Mouse (Mus musculus) C2C12 (cell line): ENCODE measurements around the gene Gm45337.

Source experiments
- CEBPB ChIP-seq: IDR thresholded peaks from one replicate; pipeline ENCODE4 v1.6.1; 2011; ENCODE audit warnings: low read depth, mild to moderate bottlenecking, control low read depth, moderate library complexity
- CTCF ChIP-seq: IDR thresholded peaks from one replicate; pipeline ENCODE4 v1.5.1; 2011; ENCODE audit not compliant: control insufficient read depth, insufficient read depth, insufficient read length
- FOSL1 ChIP-seq: IDR thresholded peaks from one replicate; pipeline ENCODE4 v1.8.0; 2011; ENCODE audit warnings: mild to moderate bottlenecking, low read length; ENCODE audit not compliant: poor library complexity, insufficient read depth, severe bottlenecking
- MAX ChIP-seq: IDR thresholded peaks from one replicate; pipeline ENCODE4 v1.6.1; 2011; ENCODE audit warnings: mild to moderate bottlenecking, control low read depth
- MYOD1 ChIP-seq: IDR thresholded peaks from one replicate; pipeline ENCODE4 v1.6.1; 2011; ENCODE audit warnings: low read depth; ENCODE audit not compliant: control insufficient read depth, insufficient read length
- MYOG ChIP-seq: IDR thresholded peaks from one replicate; pipeline ENCODE4 v1.6.1; 2011; ENCODE audit not compliant: control insufficient read depth, insufficient read length; ENCODE audit errors: extremely low read depth
- USF1 ChIP-seq: IDR thresholded peaks from one replicate; pipeline ENCODE4 v1.6.1; 2011; ENCODE audit warnings: low read depth, mild to moderate bottlenecking, control low read depth, moderate library complexity

DNA sequence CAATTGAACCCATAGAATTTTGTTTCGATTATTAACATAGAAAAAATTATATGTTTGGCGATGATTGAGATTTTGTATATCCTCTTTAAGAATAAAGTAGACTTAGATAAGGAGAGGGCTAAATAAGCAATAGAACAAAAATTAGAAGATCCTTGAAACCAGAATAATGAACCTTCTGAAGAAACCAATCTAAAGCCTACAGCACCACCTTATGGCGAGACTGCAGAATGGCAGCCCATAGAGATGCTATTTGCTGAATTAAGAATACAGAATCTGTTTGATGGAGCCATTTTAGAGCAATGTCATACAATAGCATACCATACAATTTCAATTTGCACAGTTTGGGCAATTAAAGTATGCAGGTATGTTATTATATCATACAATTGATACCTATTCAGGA lies 25.4 kb upstream of the Gm45337 start:
- TF ChIP-seq CTCF = no peak
- no peak for TF ChIP-seq MAX
- TF ChIP-seq CEBPB = no peak
- no peak for TF ChIP-seq USF1
- TF ChIP-seq MYOG = no peak
- no peak for TF ChIP-seq MYOD1
- no peak for TF ChIP-seq FOSL1
